Mouse (Mus musculus) limb, embryonic 11.5 days (tissue): Measurements from ENCODE around the gene Tubg1. TPM values are rescaled to one million over a fixed set of nuclear protein-coding genes. Genes with fewer than 3 reads are reported as not detected.

Source experiments
- ATAC-seq: fragments of 200-750 bp; cut with Nextera tagmentation; 2 replicates; pipeline ENCODE4 v1.8.0; 2017; ENCODE audit warnings: low read depth; ENCODE audit not compliant: insufficient number of reproducible peaks, low FRiP score, low TSS enrichment
- DNase-seq: peaks from one replicate; pipeline ENCODE4 v3.0.0-alpha.2; 2015; ENCODE audit warnings: low spot score
- H3K27ac ChIP-seq: fragments of 300-500 bp; sonication (generic); replicated peaks from 2 replicates; pipeline ENCODE4 v1.5.1; 2014; ENCODE audit warnings: low read depth, mild to moderate bottlenecking, low read length
- H3K27me3 ChIP-seq: fragments of 300-500 bp; sonication (generic); 2 replicates; pipeline ENCODE4 v1.6.1; 2014; ENCODE audit warnings: mild to moderate bottlenecking, low read length, mixed read lengths; ENCODE audit not compliant: control insufficient read depth, insufficient read depth
- H3K36me3 ChIP-seq: fragments of 300-500 bp; sonication (generic); 2 replicates; pipeline ENCODE4 v1.6.1; 2014; ENCODE audit warnings: mild to moderate bottlenecking, low read length, moderate library complexity, mixed read lengths; ENCODE audit not compliant: control insufficient read depth, insufficient read depth
- H3K4me1 ChIP-seq: fragments of 300-500 bp; sonication (generic); 2 replicates; pipeline ENCODE4 v1.6.1; 2014; ENCODE audit warnings: low read length, mixed read lengths; ENCODE audit not compliant: control insufficient read depth, insufficient read depth
- H3K4me2 ChIP-seq: fragments of 300-500 bp; sonication (generic); 2 replicates; pipeline ENCODE4 v1.6.1; 2014; ENCODE audit warnings: low read depth, mild to moderate bottlenecking, moderate library complexity; ENCODE audit not compliant: severe bottlenecking
- H3K4me3 ChIP-seq: fragments of 300-500 bp; sonication (generic); 2 replicates; pipeline ENCODE4 v1.5.1; 2014; ENCODE audit warnings: low read depth, low read length
- H3K9ac ChIP-seq: fragments of 300-500 bp; sonication (generic); 2 replicates; pipeline ENCODE4 v1.6.1; 2014; ENCODE audit warnings: mild to moderate bottlenecking, low read length
- H3K9me3 ChIP-seq: fragments of 300-500 bp; sonication (generic); 2 replicates; pipeline ENCODE4 v1.6.1; 2016; ENCODE audit warnings: low read length; ENCODE audit not compliant: control insufficient read depth
- WGBS: fragments of 180-500 bp; shearing (Covaris S2); extraction: QIAGEN DNeasy Blood & Tissue Kit; methylation state at CpG from one replicate; pipeline ENCODE4 v1.1.7; 2014; 5-methylcytosine and 5-hydroxymethylcytosine counted together
- microRNA-seq: library from miRNA; unstranded; fragments of <30 nt; microRNA quantifications from one replicate; pipeline ENCODE4, GENCODE M21; 2016
- polyA plus RNA-seq: library from polyadenylated mRNA; unstranded; fragments of >200 nt; fragmentation: Nextera tagmentation; extraction: Ambion mirVana; gene quantifications from 2 replicates; pipeline ENCODE4 v1.2.1, GENCODE M21; 2014

The Tubg1 gene
- polyA plus RNA-seq, 1 experiment from 2014 or later = 113 TPM

- peak overlapping the region; percentile 53; the same call in 1 of the 2 replicates for H3K4me2 ChIP-seq
- no peaks in the 10 kb centered on the region; the same call in 1 of the 2 replicates for H3K36me3 ChIP-seq
- no peak overlapping the region for H3K27ac ChIP-seq
- ATAC-seq (no peak), DNase-seq (no peak)
- peak overlapping the region; percentile 43; the same call in 1 of the 2 replicates for H3K9ac ChIP-seq
- H3K27me3 ChIP-seq = peaks cover 82% of the 10 kb centered on the region
- H3K4me3 ChIP-seq = peak overlapping the region; percentile 23
- peaks cover 36% of the 10 kb centered on the region for H3K4me1 ChIP-seq
- WGBS = 6% methylated on average over 11 of the region's 11 CpGs
- H3K9me3 ChIP-seq = no peaks in the 10 kb centered on the region
Measured at GRCm38 (mm10) chr11:101173112-101173511, 53.4 kb downstream of the Tubg1 start.

- Histone ChIP-seq H3K4me2 (peak overlapping the region; percentile 53), H3K36me3 (no peaks in the 10 kb centered on the region), H3K4me3 (peak overlapping the region; percentile 23), H3K9me3 (no peaks in the 10 kb centered on the region), H3K27ac (no peak overlapping the region), H3K4me1 (peaks cover 36% of the 10 kb centered on the region), H3K27me3 (peaks cover 77% of the 10 kb centered on the region), H3K9ac (peak overlapping the region; percentile 43)
- 1% methylated on average over 61 of the region's 61 CpGs for WGBS
- DNase-seq (peak; percentile 87), ATAC-seq (peak; percentile 49; the same call in 1 of the 2 replicates)
Measured at GRCm38 (mm10) chr11:101173631-101174388, 54.1 kb downstream of the Tubg1 start.

GRCm38 (mm10) chr11:101174389-101174745, 54.6 kb downstream of the Tubg1 start:
- H3K27ac ChIP-seq = no peak overlapping the region
- peaks cover 36% of the 10 kb centered on the region for H3K4me1 ChIP-seq
- 27% methylated on average over 9 of the region's 9 CpGs for WGBS

GRCm38 (mm10) chr11:101174851-101175628, 55.3 kb downstream of the Tubg1 start, which contains the start of gene Ccr10:
Gene Ccr10, minus strand, starts transcription at chr11:101175443.
- no peak for ATAC-seq
- Histone ChIP-seq H3K27me3 (peaks cover 65% of the 10 kb centered on the region), H3K4me2 (peak within 1 kb of the TSS; percentile 53), H3K9me3 (no peaks in the 10 kb centered on the region), H3K36me3 (no peaks in the 10 kb centered on the region), H3K27ac (no peak within 1 kb of the TSS), H3K4me3 (peak within 1 kb of the TSS; percentile 23), H3K9ac (no peak within 1 kb of the TSS), H3K4me1 (peaks cover 33% of the 10 kb centered on the region)
- DNase-seq = no peak
- WGBS = 28% methylated on average over 14 of the region's 14 CpGs

More at GRCm38 (mm10) chr11:101174389-101174745, 54.6 kb downstream of the Tubg1 start:
- H3K4me3 ChIP-seq = peak overlapping the region; percentile 23
- peak overlapping the region; percentile 53 for H3K4me2 ChIP-seq
- H3K27me3 ChIP-seq = peaks cover 72% of the 10 kb centered on the region
- no peak overlapping the region for H3K9ac ChIP-seq
- ATAC-seq (no peak), DNase-seq (no peak)
- H3K36me3 ChIP-seq = no peaks in the 10 kb centered on the region
- H3K9me3 ChIP-seq = no peaks in the 10 kb centered on the region

GRCm38 (mm10) chr11:101175636-101176116, 55.9 kb downstream of the Tubg1 start:
- no peak for DNase-seq
- Histone ChIP-seq H3K27me3 (peaks cover 59% of the 10 kb centered on the region), H3K9me3 (no peaks in the 10 kb centered on the region), H3K4me3 (peak overlapping the region; percentile 16), H3K4me1 (peaks cover 26% of the 10 kb centered on the region), H3K27ac (no peak overlapping the region), H3K4me2 (peak overlapping the region; percentile 33; the same call in 1 of the 2 replicates), H3K9ac (no peak overlapping the region), H3K36me3 (no peaks in the 10 kb centered on the region)
- no peak for ATAC-seq
- WGBS = 9% methylated on average over 11 of the region's 11 CpGs

Small RNA genes lying within 50 kb of the gene (microRNA-seq; reads per million reads assigned to microRNA genes)
- not detected for gene Gm27626

Other genes with a start within 250 kb of the Tubg1 start
- gene Stat3, start 180.4 kb upstream of the Tubg1 start, polyA plus RNA-seq = 37.1 and 39.4 TPM in 2 replicates
- 10.2 and 13.3 TPM in 2 replicates for gene Cavin1, start 149.1 kb upstream of the Tubg1 start, polyA plus RNA-seq
- gene Atp6v0a1, start 110.5 kb upstream of the Tubg1 start, polyA plus RNA-seq = 27.1 and 32.0 TPM in 2 replicates
- gene Naglu, start 49.9 kb upstream of the Tubg1 start, polyA plus RNA-seq = 5.2 and 5.3 TPM in 2 replicates
- gene Hsd17b1, start 41.5 kb upstream of the Tubg1 start, polyA plus RNA-seq = 0.15 TPM in 1 of 2 replicates, not detected in the other
- 40.5 and 49.4 TPM in 2 replicates for gene Coasy, start 37.4 kb upstream of the Tubg1 start, polyA plus RNA-seq
- 40.6 and 48.9 TPM in 2 replicates for gene Mlx, start 32.7 kb upstream of the Tubg1 start, polyA plus RNA-seq
- gene Psmc3ip, start 24.5 kb upstream of the Tubg1 start, polyA plus RNA-seq = 71.1 and 71.6 TPM in 2 replicates
- 10.3 and 10.8 TPM in 2 replicates for gene Retreg3, start within 50 bp of the Tubg1 start, polyA plus RNA-seq
- gene Tubg2, start 36.0 kb downstream of the Tubg1 start, polyA plus RNA-seq = 4.8 and 5.0 TPM in 2 replicates
- gene Cntnap1, start 50.6 kb downstream of the Tubg1 start, polyA plus RNA-seq = 0.04 and 0.21 TPM in 2 replicates
- 2.6 and 4.1 TPM in 2 replicates for gene Plekhh3, start 51.4 kb downstream of the Tubg1 start, polyA plus RNA-seq
- 0.13 TPM in 1 of 2 replicates, not detected in the other for gene Ccr10, start 55.5 kb downstream of the Tubg1 start, polyA plus RNA-seq
- gene Ezh1, start 106.5 kb downstream of the Tubg1 start, polyA plus RNA-seq = 12.7 and 13.4 TPM in 2 replicates
- 60.4 and 67.2 TPM in 2 replicates for gene Ramp2, start 126.1 kb downstream of the Tubg1 start, polyA plus RNA-seq
- gene Vps25, start 133.8 kb downstream of the Tubg1 start, polyA plus RNA-seq = 111 and 120 TPM in 2 replicates
- 7.0 and 8.1 TPM in 2 replicates for gene Wnk4, start 140.6 kb downstream of the Tubg1 start, polyA plus RNA-seq
- 1.3 and 1.8 TPM in 2 replicates for gene Cntd1, start 159.1 kb downstream of the Tubg1 start, polyA plus RNA-seq
- 191 and 204 TPM in 2 replicates for gene Coa3, start 159.2 kb downstream of the Tubg1 start, polyA plus RNA-seq
- 135 and 139 TPM in 2 replicates for gene Becn1, start 182.3 kb downstream of the Tubg1 start, polyA plus RNA-seq
- 158 and 164 TPM in 2 replicates for gene Psme3, start 196.3 kb downstream of the Tubg1 start, polyA plus RNA-seq
- gene Aoc2, start 205.1 kb downstream of the Tubg1 start, polyA plus RNA-seq = 1.5 and 1.9 TPM in 2 replicates
- gene Aoc3, start 210.7 kb downstream of the Tubg1 start, polyA plus RNA-seq = not detected in 2 replicates
- not detected in 2 replicates for gene G6pc, start 247.6 kb downstream of the Tubg1 start, polyA plus RNA-seq